Mouse (Mus musculus): ENCODE measurements around the gene Napepld. TPM values are rescaled to one million over a fixed set of nuclear protein-coding genes. Genes with fewer than 3 reads are reported as not detected.
"Not testable (repeated sequence)": the region's sequence is repeated elsewhere in the genome, so short reads cannot be mapped to it uniquely, and the experiment has no call there.

Napepld gene
- total RNA-seq, 2 experiments from 2014 or later, result 26.4 to 48.6 TPM

DNA sequence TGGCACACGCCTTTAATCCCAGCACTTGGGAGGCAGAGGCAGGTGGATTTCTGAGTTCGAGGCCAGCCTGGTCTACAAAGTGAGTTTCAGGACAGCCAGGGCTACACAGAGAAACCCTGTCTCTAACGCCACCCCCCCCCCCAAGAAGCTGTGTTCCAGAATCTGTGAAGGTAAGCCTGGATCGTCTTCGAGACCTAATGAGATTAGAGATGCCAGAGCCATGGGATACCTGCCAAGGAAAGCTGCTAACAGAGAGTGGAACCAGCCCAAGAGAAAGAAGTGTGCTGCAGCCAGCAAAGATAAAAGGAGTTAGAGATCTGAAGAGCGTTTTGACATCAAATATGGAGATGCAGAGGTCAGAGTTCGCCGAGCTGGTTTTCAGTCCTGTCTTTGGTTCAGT lies 6.8 kb upstream of the Napepld start:
- DNase-seq, result not testable (repeated sequence)

DNA sequence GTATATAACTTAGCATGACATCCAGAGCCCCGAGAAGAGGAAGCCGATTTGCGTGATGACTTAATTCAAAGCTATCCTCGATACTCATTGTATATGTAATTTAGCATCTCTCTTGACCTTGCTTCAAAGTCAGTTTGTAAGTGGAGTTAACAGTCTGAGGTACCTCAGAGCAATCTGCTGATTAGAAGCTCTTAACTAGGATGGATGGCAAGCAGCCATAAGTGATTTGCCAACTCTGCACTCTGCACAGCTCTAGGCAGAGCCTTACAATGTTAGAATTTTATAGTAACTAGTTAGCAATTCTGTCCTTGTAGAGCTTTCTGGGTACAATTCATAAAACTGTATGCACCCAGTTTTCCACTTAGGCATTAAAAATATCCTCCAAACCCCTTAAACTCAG lies 5.3 kb upstream of the Napepld start:
- no peak for DNase-seq

DNA sequence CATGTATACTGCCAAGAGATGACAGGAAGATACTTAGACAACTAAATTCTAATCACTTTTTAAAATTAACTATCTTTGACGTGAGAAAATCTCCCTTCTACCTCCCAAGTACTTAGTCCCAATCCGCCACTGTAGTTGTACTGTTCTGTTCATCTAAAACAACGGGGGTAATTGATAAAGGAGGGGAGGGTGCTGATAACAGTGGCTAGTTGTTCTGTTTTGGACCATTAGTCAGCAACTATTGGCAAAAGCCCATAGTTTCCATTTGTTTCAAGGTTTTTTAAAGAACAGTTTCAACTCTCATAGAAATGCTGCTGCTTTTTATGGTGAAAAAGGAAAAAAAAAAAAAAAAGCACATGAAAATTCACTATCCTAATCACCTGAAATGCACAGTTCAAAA lies 2.5 kb upstream of the Napepld start:
- DNase-seq, result no peak

DNA sequence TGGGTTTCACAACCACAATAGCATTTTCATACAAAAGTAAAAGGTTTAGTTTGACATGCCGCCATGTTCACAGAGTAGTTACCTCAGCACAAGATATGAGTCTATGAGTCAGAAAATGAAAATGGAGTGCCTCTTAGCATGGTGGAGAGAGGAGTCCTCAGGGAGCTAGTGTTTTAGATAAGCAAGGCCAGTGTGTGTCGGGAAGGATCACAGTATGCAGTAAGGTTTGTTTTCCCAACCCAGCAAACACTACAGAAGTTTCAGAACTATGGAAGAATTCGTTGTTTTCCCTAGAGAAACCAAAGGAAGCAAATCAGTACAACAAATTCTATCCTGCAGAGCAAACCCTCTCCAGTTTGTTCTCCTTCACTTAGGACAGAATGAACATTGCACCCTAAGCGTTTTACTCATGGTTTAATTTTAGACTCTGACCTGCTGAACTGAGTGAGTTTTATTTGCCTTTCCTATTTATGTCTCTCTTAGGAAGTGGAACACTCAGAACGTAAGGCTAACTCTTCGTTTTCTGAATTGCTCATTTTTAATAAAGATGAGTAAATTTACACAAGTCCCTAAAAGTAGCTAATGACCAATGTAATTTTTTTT lies 1.8 kb upstream of the Napepld start:
- no peak for DNase-seq

DNA sequence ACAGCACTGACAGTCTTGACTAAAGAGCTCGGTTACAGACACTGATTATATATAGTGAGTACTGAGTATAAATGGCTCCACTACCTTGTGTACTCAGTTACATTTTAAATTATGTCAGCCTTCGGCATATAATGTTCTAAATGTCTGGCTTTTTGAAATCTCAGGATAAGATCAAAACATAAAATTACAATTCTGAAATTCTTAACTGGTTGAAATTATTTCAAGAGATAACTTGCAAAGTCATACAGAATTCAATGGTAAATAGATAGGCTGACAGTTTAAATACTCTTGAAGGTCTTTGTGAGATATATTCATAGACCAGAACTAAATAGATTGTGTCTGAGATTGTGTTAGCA lies 791 bp upstream of the Napepld start:
- DNase-seq, result no peak

- DNase-seq, result no peak
These were observed 262 bp downstream of the Napepld start for GRCm38 (mm10) chr5:21700934-21701333.

DNA sequence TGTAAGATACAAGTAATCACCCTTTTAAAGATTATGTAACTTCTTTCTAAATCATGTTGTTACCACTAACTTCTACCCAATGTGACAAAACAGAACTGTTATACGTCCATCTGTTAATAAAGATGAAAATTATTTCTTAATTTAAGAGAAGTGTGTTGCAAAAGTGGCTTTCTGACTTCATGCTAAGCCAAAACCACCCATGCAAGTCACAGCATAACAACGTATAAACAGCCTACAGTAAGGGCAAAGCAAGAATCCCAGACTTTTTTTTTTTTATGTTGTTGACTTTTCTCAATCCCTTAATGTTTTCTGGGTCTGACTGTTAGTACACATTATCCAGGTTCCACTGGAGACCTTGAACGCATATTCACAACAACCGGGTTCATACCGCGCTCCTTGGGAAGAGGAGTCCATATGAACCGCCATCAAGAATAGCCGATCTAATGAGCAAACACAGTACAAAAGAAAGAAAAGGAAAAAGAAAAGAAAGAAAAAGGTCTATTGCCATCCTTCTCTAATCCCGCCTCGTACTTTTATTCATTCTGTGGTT lies 849 bp downstream of the Napepld start:
- DNase-seq, result no peak

- DNase-seq, result not testable (repeated sequence)
These were observed 1.6 kb downstream of the Napepld start for GRCm38 (mm10) chr5:21699555-21699954.

DNA sequence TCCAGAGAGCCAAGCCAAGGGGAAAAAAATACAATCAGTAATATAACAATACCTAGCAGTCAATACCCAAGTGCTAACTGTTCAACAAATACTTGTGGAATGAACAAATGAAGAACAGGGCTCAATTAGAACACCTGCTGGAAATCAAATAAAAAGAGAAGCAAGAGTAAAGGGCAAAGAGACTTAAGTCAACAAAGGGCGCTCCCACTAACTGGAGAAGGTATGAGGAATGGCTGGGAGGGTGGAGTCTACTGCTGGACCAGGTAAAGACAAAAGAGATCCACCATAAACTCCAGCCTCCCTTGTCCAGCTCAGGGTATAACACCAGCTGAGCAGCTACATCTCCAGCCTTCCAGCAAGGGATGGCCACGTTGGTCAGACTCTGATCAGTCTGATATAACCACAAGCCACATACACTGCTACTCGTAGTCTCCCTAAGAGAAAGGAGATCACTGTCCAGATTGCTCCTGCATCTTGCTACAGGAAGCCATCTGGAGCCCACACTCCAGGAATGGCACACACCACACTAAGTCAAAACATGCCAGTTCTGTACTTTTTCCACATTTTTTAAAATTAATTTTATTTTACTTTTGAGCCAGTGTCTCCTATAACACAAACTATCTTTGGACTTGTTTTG lies 6.2 kb downstream of the Napepld start:
- DNase-seq, result no peak

DNA sequence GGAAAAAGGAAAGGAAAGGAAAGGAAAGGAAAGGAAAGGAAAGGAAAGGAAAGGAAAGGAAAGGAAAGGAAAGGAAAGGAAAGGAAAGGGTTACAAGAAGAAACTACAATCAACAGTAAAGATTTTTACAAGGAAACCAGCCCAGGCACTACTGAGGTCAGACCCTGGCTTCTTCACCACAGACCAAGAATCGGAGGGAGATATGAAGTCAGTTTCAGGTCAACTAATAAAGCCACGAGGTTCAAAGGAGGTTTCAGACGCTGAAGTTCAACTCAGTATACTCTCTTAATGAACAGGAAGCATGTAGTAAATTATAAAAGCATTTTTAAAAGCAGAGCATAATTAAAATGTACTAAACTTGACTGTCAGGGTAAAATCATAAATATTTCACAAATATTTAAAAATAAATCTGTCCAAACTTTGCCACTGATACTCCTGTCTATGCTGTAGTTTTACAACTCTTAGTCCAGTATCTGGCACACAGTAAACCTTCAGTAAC lies 7.8 kb downstream of the Napepld start:
- DNase-seq, result no peak

DNA sequence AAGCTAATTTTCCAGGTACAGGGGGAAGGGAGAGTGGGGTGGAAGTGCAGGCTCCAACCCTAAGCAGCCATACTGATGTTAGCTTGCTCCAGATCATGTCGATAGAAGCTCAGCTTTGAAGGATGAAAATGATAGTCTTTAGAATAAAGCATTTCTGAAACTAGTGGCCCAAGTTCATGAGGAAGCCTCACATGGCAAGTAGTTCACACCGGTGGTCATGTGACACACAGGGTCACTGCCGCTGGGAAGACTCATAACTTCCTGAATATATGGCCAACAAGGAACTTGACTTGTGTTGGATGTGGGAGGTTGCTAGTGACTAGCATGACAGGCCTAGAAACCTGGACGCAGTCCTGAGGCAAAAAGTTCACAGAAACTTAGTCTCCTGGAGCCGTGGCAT lies 9.0 kb downstream of the Napepld start:
- no peak for DNase-seq

- no peak for DNase-seq
These were observed 14.2 kb downstream of the Napepld start for GRCm38 (mm10) chr5:21687042-21687441.

DNA sequence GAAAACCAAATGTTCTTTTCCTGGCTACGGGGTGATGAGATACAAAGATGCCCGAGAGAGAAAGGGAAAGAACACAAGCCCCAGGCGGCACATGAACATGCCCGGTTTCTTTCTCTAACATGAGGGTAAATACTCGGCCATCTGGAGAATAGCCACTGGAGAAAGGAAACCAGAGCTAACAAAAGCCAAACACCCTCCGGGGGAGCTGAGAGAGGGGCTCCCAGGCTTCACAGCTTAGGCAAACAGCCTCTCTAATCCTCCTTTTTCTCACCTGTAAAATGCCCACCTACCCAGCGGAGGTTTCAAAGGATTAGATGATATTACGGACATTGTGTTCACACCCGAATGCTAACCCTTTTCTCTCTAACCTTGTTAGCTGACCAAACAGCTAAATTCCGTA lies 16.2 kb downstream of the Napepld start:
- DNase-seq, result no peak

DNA sequence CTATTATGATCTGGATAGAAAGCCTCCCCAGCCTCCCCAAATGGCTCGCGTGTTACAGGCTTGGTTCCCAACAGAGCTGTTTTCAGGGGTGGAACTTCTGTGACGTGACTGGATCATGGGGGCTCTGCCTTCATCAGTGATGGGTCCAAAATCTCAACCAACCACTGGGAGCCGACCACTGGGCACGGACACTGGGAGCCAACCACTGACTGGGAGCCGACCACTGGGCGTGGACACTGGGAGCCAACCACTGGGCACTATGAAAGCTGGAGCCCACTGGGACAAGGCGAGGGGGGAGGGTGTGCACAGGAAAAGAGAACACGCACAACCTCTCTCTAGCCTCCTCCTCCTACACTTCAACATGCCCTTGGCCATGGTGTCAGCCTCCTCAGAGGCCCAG lies 17.4 kb downstream of the Napepld start:
- DNase-seq, result no peak

- no peak for DNase-seq
These were observed 20.3 kb downstream of the Napepld start for GRCm38 (mm10) chr5:21680940-21681339.

GRCm38 (mm10) chr5:21680029-21680428 lies 21.2 kb downstream of the Napepld start:
- DNase-seq, result no peak

GRCm38 (mm10) chr5:21678363-21678762 lies 22.8 kb downstream of the Napepld start:
- no peak for DNase-seq

DNA sequence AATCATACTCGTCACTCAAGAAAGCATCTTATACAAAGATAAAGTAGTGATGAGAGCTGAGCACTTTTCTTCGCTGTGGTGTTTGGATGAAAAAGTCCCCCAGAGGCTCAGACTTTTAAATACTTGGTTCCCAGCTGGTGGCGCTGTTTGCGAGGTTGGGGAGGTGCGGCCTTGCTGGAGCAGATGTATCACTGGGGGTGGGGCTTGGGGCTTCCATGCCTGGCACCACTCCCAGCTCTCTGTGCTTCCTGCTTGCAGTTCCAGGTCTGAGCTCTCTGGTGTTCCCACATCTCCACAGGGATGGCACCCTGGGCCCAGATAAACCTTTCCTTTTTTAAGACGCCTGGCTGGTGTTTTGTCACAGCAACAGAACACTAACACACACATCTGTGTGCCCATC lies 23.3 kb downstream of the Napepld start:
- DNase-seq, result peak; percentile 51 to 71

DNA sequence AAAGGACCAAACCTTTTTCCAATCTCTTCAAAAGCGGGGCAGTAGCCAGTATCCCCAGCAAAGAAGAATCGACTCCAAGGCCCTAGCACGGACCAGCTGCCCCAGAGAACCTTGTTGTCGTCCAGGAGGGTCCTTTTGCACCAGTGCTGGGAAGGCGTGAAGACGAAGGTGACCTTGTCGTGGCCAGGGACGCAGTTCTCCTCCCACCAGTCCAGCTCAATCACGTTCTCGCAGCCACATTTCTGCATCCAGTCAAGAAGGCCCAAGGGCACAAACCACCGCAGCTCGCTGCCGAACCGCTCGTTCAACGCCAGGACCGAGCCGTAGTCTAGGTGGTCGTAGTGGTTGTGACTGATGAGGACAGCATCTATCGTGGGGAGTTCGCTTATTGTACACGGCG lies 25.7 kb downstream of the Napepld start:
- DNase-seq, result no peak

DNA sequence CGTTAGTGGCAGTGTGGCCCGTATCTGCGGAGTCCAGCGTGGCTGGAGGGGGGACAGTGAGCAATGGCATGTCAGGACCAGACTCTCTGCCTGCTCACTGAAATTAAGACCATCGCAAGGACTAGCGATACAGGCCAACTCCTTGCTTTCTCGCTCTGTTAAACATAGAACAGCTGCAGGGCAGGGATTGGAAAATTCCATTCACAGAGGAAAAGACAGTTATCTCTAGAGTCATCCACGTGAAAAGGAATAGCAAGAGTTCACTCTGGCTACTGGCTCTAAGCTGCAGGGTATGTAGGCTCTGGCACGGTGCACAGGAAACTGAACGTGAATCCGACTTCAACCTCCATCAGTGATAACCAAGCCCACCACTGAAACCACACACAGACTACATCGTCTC lies 26.2 kb downstream of the Napepld start:
- DNase-seq, result no peak

GRCm38 (mm10) chr5:21673742-21674141 lies 27.5 kb downstream of the Napepld start:
- DNase-seq, result no peak

GRCm38 (mm10) chr5:21672812-21673635 lies 28.2 kb downstream of the Napepld start:
- no peak for DNase-seq

GRCm38 (mm10) chr5:21669307-21669706 lies 31.9 kb downstream of the Napepld start:
- no peak for DNase-seq

Measured in adrenal gland, postnatal 36 days (tissue).